Mouse (Mus musculus): ENCODE measurements around the gene Aco2.
A peak's percentile ranks its signal among the peaks of the same experiment; 100 is the strongest.

Gene Aco2

DNA sequence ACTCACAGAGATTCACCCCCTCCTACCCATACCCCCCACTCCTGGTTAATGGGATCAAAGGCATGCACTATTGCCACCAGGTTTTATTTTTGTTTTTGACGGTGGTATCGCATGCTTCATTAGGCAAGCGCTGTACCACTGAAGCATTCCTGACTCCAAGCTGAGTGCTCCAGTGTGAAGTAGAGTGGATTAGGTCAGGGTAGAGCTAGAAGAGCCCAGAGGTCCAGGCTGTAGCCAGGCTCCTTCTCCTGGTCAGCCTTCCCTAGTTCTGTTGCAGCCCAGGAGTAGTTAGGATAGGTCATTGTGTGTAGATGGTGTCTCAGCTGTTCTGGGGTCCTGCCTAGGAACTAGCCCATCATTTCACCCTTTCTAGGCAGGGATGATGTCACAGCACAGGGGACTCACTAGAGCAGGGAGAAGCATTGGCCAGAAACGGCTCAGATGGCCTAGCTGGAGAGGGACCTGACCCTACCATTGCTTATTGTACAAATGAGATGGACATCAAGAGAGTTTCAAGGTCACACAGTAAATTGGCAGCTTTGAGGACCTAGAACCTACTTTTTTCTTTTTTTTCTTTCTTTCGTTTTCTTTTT is 27.0 kb upstream of the Aco2 start:
- no peak for DNase-seq (ENCODE audit: low read depth in 1 of 2, low spot score in 2 of 2)

DNA sequence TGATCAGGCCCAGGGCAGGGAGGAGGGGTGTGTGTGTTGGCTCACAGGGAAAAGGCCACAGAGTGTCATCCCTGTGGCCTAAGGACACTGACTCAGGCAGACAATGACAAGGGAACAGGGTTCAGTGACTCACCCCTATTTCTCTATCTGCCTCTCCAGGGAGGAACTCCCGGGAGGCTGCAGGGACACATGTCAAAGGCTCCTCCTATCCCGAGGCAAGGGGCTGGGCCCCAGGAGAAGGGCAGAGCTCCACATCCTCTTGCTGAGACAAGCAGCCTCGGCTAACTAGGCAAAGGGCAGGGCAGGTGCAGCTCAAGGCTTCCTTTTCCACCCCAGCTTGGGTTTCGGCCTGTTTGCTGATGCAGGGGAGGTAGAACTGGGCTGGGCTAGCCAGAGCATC is 26.4 kb upstream of the Aco2 start:
- peak; percentile 64 to 75 for DNase-seq (ENCODE audit: low read depth in 1 of 2, low spot score in 2 of 2)

DNA sequence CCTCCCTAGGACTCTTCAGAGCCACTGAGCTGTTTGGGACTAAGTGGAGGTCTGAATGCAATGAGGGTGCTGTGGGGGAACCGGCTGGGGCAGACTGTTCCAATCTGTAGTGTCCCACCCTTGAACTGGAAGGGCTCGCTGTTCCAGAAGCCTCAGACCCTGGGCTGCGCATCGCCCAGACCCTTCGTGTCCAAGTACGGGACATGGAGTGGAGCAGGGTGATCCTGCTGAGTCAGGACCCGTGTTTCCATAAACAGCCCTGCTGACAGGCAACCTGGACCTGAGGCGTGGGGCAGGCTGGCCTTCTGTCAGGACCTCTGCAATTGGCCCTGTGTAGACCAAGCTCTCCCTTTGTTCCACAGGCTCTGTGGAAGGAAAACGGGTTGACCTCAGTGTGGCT is 25.4 kb upstream of the Aco2 start:
- no peak for DNase-seq (ENCODE audit: low read depth in 1 of 2, low spot score in 2 of 2)

GRCm38 (mm10) chr15:81847161-81847560 is 24.9 kb upstream of the Aco2 start:
- DNase-seq (ENCODE audit: low read depth in 1 of 2, low spot score in 2 of 2) = no peak

- DNase-seq (ENCODE audit: low read depth in 1 of 2, low spot score in 2 of 2) = no peak
These were observed 24.2 kb upstream of the Aco2 start for GRCm38 (mm10) chr15:81847861-81848260.

- peak in 1 of 2 experiments; percentile 63 for DNase-seq (ENCODE audit: low read depth in 1 of 2, low spot score in 2 of 2)
These were observed 23.8 kb upstream of the Aco2 start for GRCm38 (mm10) chr15:81848301-81848700.

GRCm38 (mm10) chr15:81849104-81849503 is 23.0 kb upstream of the Aco2 start:
- DNase-seq (ENCODE audit: low read depth in 1 of 2, low spot score in 2 of 2) = no peak

- DNase-seq (ENCODE audit: low read depth in 1 of 2, low spot score in 2 of 2) = no peak
These were observed 21.4 kb upstream of the Aco2 start for GRCm38 (mm10) chr15:81850718-81851117.

GRCm38 (mm10) chr15:81851375-81851774 is 20.7 kb upstream of the Aco2 start:
- DNase-seq (ENCODE audit: low read depth in 1 of 2, low spot score in 2 of 2) = no peak

DNA sequence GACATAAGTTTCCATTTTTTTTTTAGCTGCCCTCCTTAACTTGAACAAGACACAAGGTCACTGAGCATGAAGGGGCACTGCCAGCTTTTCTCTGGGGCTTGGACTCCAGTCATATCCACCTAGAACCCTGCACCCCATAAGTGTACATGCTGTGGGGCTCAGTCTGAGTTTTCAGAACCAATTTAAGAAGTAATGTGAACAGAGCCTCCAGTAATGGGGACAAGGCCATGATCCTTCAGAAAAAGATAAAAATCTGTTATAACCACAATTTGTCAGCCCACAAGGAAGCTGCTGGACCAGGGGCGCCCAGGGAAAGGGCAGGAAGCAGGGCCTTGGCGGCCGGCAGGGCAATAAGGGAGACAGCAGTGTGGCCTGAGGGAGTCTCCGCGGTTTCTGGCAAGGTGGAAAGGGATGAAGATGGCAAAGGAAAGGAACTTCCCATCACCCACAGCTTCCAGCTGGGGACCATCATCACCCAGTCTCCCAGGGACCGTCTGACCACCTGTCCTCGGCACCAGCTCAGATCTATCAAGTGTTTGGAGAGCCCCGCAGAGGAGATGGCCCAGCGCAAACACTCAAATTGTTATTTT is 19.6 kb upstream of the Aco2 start:
- DNase-seq (ENCODE audit: low read depth in 1 of 2, low spot score in 2 of 2) = no peak

DNA sequence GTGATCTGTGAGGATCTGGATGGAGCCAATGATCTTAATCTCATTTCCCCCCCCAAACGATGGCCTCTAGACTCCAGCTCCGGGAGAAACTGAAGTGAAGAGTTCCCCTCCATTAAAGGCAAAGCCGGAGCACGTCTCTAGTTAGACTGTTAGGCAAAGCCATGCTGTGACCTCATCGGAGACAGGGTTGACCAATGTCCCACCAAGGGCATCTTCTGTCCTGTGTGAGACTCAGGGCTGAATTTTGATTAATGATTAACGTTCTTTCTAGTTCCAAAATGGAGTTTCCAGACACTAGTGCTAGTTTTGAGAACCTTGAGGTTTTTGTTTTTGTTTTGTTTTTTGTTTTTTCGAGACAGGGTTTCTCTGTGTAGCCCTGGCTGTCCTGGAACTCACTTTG is 19.0 kb upstream of the Aco2 start:
- DNase-seq (ENCODE audit: low read depth in 1 of 2, low spot score in 2 of 2) = no peak

DNA sequence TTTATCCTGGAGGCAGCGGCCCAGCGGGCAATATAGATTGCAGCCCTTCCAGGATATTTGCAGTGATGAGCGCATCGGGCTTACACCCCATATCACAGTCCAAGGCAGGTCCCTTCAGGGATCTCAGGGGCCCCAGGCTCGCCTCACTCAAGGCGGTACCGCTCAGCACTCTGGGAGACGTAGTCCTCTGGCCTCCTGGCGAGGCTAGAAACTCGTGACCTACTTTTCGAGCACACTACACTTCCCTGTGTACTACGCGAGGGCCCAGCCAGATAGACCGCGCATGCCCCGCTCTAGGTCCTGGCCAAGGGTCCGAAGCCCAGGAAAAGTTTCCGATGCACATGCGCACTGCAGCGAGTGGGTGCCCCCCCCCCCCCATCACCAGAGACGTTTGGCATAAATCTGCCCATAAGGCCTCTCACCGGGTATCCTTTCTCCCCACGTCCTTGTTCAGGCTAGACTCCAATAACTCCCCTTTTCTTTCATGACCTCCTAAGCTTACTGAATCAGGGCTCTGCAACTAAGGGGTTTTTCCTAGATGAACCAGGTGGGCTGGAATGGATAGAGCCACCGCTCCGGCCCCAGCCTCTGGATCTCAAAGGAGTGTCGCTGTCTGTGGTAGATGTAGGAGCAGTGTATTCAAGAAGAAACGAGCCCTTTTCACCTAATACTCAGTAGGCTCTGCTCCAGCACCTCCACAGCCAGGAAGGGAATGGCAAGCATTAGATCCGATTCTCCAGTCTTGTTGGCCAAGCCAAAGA is 15.9 kb upstream of the Aco2 start:
- DNase-seq (ENCODE audit: low read depth in 1 of 2, low spot score in 2 of 2) = peak in 1 of 2 experiments; percentile 60

- DNase-seq (ENCODE audit: low read depth in 1 of 2, low spot score in 2 of 2) = no peak
These were observed 15.0 kb upstream of the Aco2 start for GRCm38 (mm10) chr15:81856938-81857723.

GRCm38 (mm10) chr15:81857724-81858116 is 14.4 kb upstream of the Aco2 start:
- no peak for DNase-seq (ENCODE audit: low read depth in 1 of 2, low spot score in 2 of 2)

DNA sequence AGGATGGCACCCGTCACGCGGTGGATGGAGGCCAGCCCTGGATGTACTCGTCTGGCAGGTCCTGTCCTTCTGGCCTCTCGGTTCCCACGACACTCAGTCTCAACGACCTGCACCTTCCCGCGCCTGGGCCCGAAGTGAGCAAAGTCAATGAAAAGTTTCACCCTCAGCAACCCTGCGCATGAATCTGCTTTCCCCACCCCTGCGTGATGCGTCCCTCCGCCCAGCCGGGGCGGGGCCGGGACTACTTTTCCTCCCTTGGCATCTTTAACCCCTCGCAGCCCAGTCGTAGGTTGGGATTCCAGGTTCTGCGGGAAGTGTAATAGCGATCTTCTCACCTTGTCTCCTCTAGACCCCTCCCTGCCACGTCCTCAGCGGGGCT is 14.0 kb upstream of the Aco2 start:
- peak; percentile 70 to 77 for DNase-seq (ENCODE audit: low read depth in 1 of 2, low spot score in 2 of 2)

GRCm38 (mm10) chr15:81858517-81859329 is 13.4 kb upstream of the Aco2 start, which contains the start of gene Tob2:
TSS of gene Tob2 (minus strand) at chr15:81858796.
- peak in 1 of 2 experiments; percentile 33 for DNase-seq (ENCODE audit: low read depth in 1 of 2, low spot score in 2 of 2)

GRCm38 (mm10) chr15:81859330-81860255 is 12.5 kb upstream of the Aco2 start:
- peak; percentile 54 to 71 for DNase-seq (ENCODE audit: low read depth in 1 of 2, low spot score in 2 of 2)

DNA sequence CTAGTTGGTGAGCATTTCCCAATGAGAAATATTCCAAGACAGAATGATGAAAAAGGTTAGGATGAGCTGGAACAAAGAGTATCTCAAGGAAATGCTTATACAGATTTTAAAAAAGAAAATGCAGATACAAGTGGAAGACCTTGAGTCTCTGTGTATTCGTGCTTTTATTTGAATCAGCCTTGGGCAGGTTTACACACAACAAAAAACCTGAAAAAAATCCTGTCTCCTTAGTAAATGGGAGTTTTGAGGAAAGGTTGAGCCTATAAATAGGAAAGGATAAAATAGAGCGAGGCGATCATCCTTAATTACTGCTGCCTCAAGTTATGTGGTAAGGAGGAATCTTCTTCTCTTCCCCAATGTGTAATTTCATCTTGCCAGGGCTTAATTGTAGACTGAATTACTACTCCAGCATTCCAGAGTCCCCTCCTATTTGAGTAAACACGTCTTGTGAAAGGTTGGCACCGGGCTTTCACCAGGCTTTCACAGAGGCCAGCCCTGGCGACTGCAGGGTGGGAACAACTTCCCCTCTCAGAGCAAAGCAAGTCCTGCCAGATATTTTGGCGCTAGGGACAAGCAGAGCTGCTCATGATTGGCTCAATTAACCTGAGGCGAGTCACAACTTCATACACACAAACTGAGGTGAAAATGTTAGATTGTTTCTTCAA is 11.5 kb upstream of the Aco2 start:
- DNase-seq (ENCODE audit: low read depth in 1 of 2, low spot score in 2 of 2) = no peak

GRCm38 (mm10) chr15:81864238-81864637 is 7.9 kb upstream of the Aco2 start:
- no peak for DNase-seq (ENCODE audit: low read depth in 1 of 2, low spot score in 2 of 2)
